Mouse (Mus musculus) right cerebral cortex, postnatal 4 days (tissue): Measurements from ENCODE around the gene Tcf21.

Experiments
- DNase-seq: peaks from one replicate; pipeline ENCODE4 v3.0.0-alpha.2; 2022

Tcf21 gene

GRCm38 (mm10) chr10:22815461-22816236 is 4.3 kb downstream of the Tcf21 start:
- DNase-seq = no peak

GRCm38 (mm10) chr10:22814771-22815170 is 5.2 kb downstream of the Tcf21 start:
- DNase-seq = no peak

- no peak for DNase-seq
These were observed 5.7 kb downstream of the Tcf21 start for GRCm38 (mm10) chr10:22814294-22814693.

DNA sequence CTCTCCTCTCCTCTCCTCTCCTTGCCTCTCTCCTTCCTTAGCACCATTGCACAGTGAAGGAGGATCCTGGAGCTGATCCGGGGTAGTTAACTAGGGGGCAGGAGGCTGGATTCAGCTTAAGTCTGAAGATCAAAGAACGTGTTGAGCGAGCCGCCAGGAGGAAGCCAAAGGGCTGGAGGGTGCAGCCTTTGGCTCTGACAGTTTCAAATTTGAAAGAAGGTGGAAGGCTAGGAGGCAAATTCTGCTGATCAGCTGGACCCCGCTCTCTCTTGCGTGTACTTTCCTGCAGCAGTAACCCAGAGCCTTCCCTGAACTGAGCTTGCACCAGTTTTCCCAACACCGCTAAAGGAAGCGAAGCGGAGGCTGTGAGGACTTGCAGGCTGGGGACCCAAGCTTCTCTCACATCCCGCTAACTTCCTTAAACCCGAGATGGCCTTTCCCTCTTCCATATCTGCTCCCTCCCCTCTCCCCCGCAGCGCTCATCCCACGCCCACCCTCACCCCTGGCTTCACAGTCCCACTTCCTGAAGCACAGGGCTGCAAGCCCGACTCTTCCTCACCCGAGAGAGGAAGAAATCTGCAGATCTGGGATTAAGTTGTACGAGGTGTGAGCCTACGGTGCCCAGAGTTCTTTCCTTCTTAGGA is 6.5 kb downstream of the Tcf21 start:
- no peak for DNase-seq

- DNase-seq = no peak
These were observed 8.1 kb downstream of the Tcf21 start for GRCm38 (mm10) chr10:22811921-22812320.

DNA sequence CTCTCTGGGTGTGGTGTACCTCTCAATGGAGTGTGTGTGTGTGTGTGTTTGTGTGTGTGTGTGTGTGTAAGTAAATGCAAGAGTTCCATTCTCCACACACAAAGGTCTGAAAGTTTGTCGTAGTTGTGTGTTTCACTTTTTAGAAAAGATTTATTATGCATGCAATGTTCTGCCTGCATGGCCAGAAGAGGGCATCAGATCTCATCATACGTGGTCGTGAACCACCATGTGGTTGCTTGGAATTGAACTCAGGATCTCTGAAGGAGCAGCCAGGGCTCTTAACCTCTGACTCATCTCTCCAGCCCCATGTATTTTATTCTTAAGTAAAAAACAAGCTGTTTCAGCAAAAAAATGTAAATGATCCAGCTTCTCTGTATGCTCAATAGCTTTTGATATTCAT is 37.3 kb downstream of the Tcf21 start:
- no peak for DNase-seq

GRCm38 (mm10) chr10:22781466-22781865 is 38.5 kb downstream of the Tcf21 start:
- no peak for DNase-seq

- peak; percentile 53 for DNase-seq
These were observed 42.0 kb downstream of the Tcf21 start for GRCm38 (mm10) chr10:22777939-22778338.

DNA sequence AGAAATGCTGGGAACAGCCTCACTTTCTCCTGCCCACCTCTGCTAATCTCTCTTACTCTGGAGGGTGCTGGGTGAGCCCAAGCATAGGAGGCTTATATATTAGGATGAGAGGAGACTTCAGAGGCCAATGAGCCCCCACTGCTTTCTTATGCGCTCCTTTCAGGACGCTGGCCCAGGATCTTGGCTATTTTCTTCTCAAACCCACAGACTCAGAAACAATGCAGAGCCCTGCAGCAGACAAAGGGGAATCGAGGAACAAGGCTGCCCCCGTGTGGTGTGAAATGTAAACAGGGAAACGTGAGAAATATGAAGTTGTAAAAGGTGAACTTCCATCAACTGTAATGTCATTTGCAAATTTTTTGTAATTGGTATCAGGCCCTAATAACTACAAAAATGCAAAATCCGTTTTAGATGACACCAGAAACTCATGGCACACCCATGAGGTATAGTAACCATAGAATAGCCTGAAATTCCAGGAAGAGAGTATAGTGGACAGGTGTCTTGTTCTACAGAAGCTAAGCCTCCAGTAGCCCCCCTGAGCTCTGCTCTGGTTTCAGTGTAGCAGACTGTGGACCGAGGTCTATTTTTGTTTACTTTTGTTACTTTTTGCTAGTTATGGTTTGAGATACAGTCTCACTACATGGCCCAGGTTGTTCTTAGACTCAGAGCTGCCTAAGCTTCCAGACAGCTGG is 43.8 kb downstream of the Tcf21 start:
- peak; percentile 75 for DNase-seq

- no peak for DNase-seq
These were observed 44.5 kb downstream of the Tcf21 start for GRCm38 (mm10) chr10:22775456-22775855.

GRCm38 (mm10) chr10:22774626-22775025 is 45.3 kb downstream of the Tcf21 start:
- DNase-seq = no peak
